Mouse (Mus musculus) testis, postnatal 10 days (tissue): ENCODE measurements around the gene Olfr1326-ps1.

ENCODE experiments used
- DNase-seq: peaks from one replicate; pipeline ENCODE4 v3.0.0; 2021; ENCODE audit warnings: low spot score

Gene Olfr1326-ps1

GRCm38 (mm10) chrX:74574788-74575187 is at the start of gene Olfr1326-ps1:
Olfr1326-ps1 (minus strand) TSS chrX:74574888.
- no peak for DNase-seq

DNA sequence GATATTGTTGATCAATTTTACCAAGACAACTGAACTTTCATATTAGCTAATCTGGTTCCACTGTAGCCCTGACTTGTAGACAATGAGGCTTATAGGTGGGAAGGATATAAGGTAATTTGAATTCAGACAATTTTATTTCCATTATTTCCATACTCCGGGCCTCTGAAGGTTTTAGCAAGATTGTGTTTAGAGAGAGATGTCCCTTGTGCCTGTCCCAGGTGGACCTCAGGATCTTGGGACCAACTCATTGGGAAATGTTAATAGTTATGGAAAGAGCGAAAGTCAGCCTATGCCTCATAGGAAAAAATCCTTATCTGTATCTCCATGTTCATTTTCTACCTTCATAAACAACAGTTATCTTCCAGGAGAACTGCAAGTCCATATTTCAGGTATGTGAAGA is 17.7 kb upstream of the Olfr1326-ps1 start, which contains the start of gene Olfr1325:
Olfr1325 (plus strand) TSS at position 301 of the 400 bp plus-strand sequence.
- DNase-seq: no peak
